Mouse (Mus musculus) ES-E14 (cell line): ENCODE measurements at regions not wholly inside any gene's neighbourhood (a gene's known extent, or its start where the extent isn't known, plus 50 kb on each side); places are given as distances from the start of the nearest gene placed in this dataset.

Experiments
- ZC3H11A ChIP-seq: IDR thresholded peaks from 2 replicates; pipeline ENCODE4 v1.6.1; 2012; ENCODE audit warnings: low read depth, mild to moderate bottlenecking, inconsistent platforms, low read length, borderline replicate concordance
- ZNF384 ChIP-seq: IDR thresholded peaks from 2 replicates; pipeline ENCODE4 v1.6.1; 2012; ENCODE audit warnings: low read depth, low read length, inconsistent platforms

DNA sequence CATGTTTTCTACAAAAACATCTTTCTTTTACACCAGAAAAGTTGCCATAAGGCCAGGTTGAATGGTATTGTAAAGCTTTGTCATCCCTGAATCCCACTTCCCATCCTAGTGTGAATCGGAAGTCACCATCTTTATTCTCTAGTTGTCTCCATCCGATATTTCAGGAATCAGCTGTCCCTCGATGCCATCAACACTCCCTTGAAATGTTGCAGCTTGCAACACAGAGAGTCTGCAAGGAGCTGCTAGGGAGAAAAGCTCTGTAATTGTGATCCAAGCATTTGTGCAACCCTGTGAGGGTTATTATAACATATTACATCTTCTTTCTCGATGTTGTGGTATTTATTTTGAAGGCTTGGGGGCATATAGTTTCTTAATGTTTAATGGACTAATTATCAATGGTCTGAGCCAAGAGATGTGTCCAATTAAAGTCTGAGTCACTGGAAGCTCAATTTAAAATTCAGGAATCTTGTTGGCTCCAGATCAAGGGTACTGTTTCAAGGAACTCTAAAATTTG, 374.4 kb upstream of the Cd180 start:
- TF ChIP-seq ZNF384 = no peak
- no peak for TF ChIP-seq ZC3H11A
